Mouse (Mus musculus) ES-E14 (cell line): ENCODE data around the gene Gm9833. TPM values are rescaled to one million over a fixed set of nuclear protein-coding genes. Genes with fewer than 3 reads are reported as not detected.

Source experiments
- DNase-seq: peaks from one replicate; pipeline ENCODE4 v3.0.0-alpha.2; 2013; ENCODE audit warnings: low read depth, low spot score
- H3K27ac ChIP-seq: 2 replicates; pipeline ENCODE4 v1.5.1; 2012; ENCODE audit warnings: low read depth, mild to moderate bottlenecking, low read length, moderate library complexity, mixed read lengths; ENCODE audit not compliant: poor library complexity, insufficient read depth, severe bottlenecking
- H3K36me3 ChIP-seq: 2 replicates; pipeline ENCODE4 v1.6.1; 2012; ENCODE audit warnings: mild to moderate bottlenecking, low read length, moderate library complexity, mixed read lengths; ENCODE audit not compliant: control insufficient read depth, poor library complexity, insufficient read depth, severe bottlenecking
- H3K4me1 ChIP-seq, 2 experiments: fragments of 150-350 bp in 1 of 2; sonication (generic) in 1 of 2; 2 replicates each; pipeline ENCODE4 v1.6.1; 2012; ENCODE audit warnings: low read length in 2 of 2, mild to moderate bottlenecking in 1 of 2, mixed read lengths in 1 of 2; ENCODE audit not compliant: control insufficient read depth in 2 of 2, insufficient read depth in 2 of 2, poor library complexity in 1 of 2
- H3K4me3 ChIP-seq, 2 experiments: fragments of 150-350 bp in 1 of 2; sonication (generic) in 1 of 2; 2 replicates each; pipeline ENCODE4 v1.5.1; 2012; ENCODE audit warnings: low read length in 2 of 2, low read depth in 1 of 2, mild to moderate bottlenecking in 1 of 2, mixed read lengths in 1 of 2; ENCODE audit not compliant: insufficient read depth in 1 of 2, poor library complexity in 1 of 2, severe bottlenecking in 1 of 2
- H3K9ac ChIP-seq: 2 replicates; pipeline ENCODE4 v1.6.1; 2012; ENCODE audit warnings: low read depth, mild to moderate bottlenecking, low read length, mixed read lengths; ENCODE audit not compliant: poor library complexity, insufficient read depth, severe bottlenecking
- H3K9me3 ChIP-seq: fragments of 150-350 bp; sonication (generic); 2 replicates; pipeline ENCODE4 v1.6.1; 2012; ENCODE audit warnings: low read depth, mild to moderate bottlenecking, low read length; ENCODE audit not compliant: control insufficient read depth, insufficient read depth
- CHD2 ChIP-seq: IDR thresholded peaks from 2 replicates; pipeline ENCODE4 v1.6.1; 2014; ENCODE audit warnings: mild to moderate bottlenecking, low read depth, low read length, inconsistent platforms
- HCFC1 ChIP-seq: IDR thresholded peaks from 2 replicates; pipeline ENCODE4 v1.6.1; 2012; ENCODE audit warnings: low read length, inconsistent platforms, borderline replicate concordance; ENCODE audit not compliant: insufficient read depth
- MAFK ChIP-seq: IDR thresholded peaks from 2 replicates; pipeline ENCODE4 v1.6.1; 2014; ENCODE audit warnings: mild to moderate bottlenecking, low read depth, low read length, inconsistent platforms; ENCODE audit not compliant: insufficient read depth
- ZC3H11A ChIP-seq: IDR thresholded peaks from 2 replicates; pipeline ENCODE4 v1.6.1; 2012; ENCODE audit warnings: low read depth, mild to moderate bottlenecking, inconsistent platforms, low read length, borderline replicate concordance
- ZNF384 ChIP-seq: IDR thresholded peaks from 2 replicates; pipeline ENCODE4 v1.6.1; 2012; ENCODE audit warnings: low read depth, low read length, inconsistent platforms
- in situ Hi-C, 2 experiments: fragments of 600-800 bp; cut with MboI; formaldehyde crosslinking; loops; one replicate each; pipeline ENCODE4 v1.15.1; 2025; ENCODE audit warnings: low sequenced_read_pairs in 2 of 2, inconsistent platforms in 1 of 2; ENCODE audit not compliant: unreplicated experiment in 2 of 2
- total RNA-seq: library from RNA; depleted of rRNA; stranded (reverse); fragments of 300-350 nt; gene quantifications from 2 replicates; pipeline ENCODE4 v1.2.3, GENCODE M21; 2012

Gm9833 gene
- total RNA-seq, 1 experiment = 14.6 TPM

DNA sequence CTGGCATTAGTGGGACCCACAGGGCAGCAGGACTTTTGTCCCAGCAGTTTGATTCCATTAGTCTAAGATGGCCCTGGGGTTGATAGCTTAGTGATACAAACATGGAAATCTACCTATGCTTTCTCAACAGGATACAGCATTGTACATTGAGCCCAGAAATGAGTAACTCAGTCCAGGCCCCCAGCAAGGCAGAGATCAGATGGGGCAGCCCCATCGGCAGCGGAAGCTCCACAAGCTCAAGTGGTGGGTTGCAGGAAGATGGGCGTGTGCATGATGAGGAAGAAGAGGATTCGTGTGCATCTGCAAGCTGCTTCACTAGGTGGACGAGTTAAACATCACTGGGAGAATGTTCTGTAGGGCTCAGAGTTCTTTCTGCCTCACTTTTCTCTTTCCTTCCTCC lies 11.8 kb downstream of the Gm9833 start:
- DNase-seq = no peak
- TF ChIP-seq HCFC1 (no peak), MAFK (no peak), CHD2 (no peak), ZC3H11A (no peak), ZNF384 (no peak)
- Histone ChIP-seq H3K4me1 (no peaks in the 10 kb centered on the region), H3K9me3 (no peaks in the 10 kb centered on the region), H3K4me3 (no peak overlapping the region), H3K36me3 (no peaks in the 10 kb centered on the region), H3K9ac (no peak overlapping the region), H3K27ac (no peak overlapping the region)
- in situ Hi-C loops = no loop called here

GRCm38 (mm10) chr3:10111570-10111969 lies 23.7 kb downstream of the Gm9833 start:
- H3K9ac ChIP-seq = no peak overlapping the region
- H3K4me3 ChIP-seq = no peak overlapping the region
- DNase-seq = no peak
- no peak overlapping the region for H3K27ac ChIP-seq
- H3K4me1 ChIP-seq = no peaks in the 10 kb centered on the region
- in situ Hi-C loops = no loop called here
- TF ChIP-seq ZC3H11A = no peak
- TF ChIP-seq CHD2 = no peak
- TF ChIP-seq HCFC1 = no peak
- TF ChIP-seq ZNF384 = no peak
- no peak for TF ChIP-seq MAFK
- no peaks in the 10 kb centered on the region for H3K36me3 ChIP-seq
- H3K9me3 ChIP-seq = no peaks in the 10 kb centered on the region

DNA sequence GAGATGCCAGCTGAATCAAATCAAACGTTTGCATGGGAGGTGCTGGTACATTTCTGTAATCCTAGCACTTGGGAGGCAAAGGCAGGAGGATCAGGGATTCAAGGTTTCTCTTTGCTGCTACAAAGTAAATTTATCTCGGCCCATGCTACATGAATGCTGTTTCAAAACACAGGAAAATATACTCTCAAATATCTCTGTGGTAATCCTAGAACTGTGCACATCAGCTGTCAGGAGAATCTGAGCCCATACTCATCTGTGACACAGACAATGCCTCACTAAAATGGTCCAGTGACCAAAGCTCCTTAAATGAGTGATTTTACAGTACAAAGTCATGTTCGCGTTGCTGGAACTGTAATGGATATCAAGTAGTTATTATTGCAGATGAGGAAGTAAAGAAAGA lies 24.3 kb downstream of the Gm9833 start:
- no peaks in the 10 kb centered on the region for H3K36me3 ChIP-seq
- H3K27ac ChIP-seq = no peak overlapping the region
- no peaks in the 10 kb centered on the region for H3K4me1 ChIP-seq
- no peaks in the 10 kb centered on the region for H3K9me3 ChIP-seq
- no peak overlapping the region for H3K9ac ChIP-seq
- no peak for DNase-seq
- in situ Hi-C loops = no loop called here
- no peak overlapping the region for H3K4me3 ChIP-seq
- no peak for TF ChIP-seq ZNF384
- no peak for TF ChIP-seq HCFC1
- no peak for TF ChIP-seq ZC3H11A
- no peak for TF ChIP-seq MAFK
- TF ChIP-seq CHD2 = no peak

- TF ChIP-seq ZNF384 (no peak), CHD2 (no peak), ZC3H11A (no peak), HCFC1 (no peak), MAFK (no peak)
- Histone ChIP-seq H3K27ac (no peak overlapping the region), H3K4me3 (no peak overlapping the region), H3K9ac (no peak overlapping the region), H3K9me3 (no peaks in the 10 kb centered on the region), H3K36me3 (no peaks in the 10 kb centered on the region), H3K4me1 (no peaks in the 10 kb centered on the region)
- DNase-seq = no peak
- in situ Hi-C loops = no loop called here
These were observed 24.8 kb downstream of the Gm9833 start for GRCm38 (mm10) chr3:10112660-10113059.

DNA sequence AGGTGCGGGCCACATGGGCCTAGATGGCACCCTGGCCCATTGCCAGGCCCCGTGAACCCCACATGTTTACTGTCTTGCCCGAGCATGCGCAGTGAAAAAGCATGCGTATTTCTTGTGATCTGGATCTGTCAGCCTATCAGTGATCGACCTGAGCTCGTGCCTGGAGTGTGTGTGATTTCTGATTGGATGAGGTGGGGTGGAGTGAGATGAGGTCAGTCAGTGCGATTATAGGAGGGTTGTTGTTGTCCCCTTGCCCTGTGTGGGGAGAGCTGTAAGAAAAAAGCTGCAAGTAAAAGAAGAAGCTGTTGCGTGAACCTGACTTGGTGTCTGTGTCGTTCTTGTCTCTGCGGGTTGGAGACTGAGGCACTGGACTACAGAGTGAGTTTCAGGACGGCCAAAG lies 28.6 kb downstream of the Gm9833 start:
- H3K27ac ChIP-seq = no peak overlapping the region
- H3K9ac ChIP-seq = no peak overlapping the region
- in situ Hi-C loops = no loop called here
- no peak overlapping the region for H3K4me3 ChIP-seq
- TF ChIP-seq HCFC1 (no peak), ZC3H11A (no peak), ZNF384 (no peak; the same call in 1 of the 2 replicates), CHD2 (no peak), MAFK (no peak)
- no peaks in the 10 kb centered on the region for H3K9me3 ChIP-seq
- no peak for DNase-seq
- no peaks in the 10 kb centered on the region for H3K36me3 ChIP-seq
- no peaks in the 10 kb centered on the region for H3K4me1 ChIP-seq
